Mouse (Mus musculus): Measurements from ENCODE around the gene Itpr1.
A peak's percentile ranks its signal among the peaks of the same experiment; 100 is the strongest.

Itpr1 gene

DNA sequence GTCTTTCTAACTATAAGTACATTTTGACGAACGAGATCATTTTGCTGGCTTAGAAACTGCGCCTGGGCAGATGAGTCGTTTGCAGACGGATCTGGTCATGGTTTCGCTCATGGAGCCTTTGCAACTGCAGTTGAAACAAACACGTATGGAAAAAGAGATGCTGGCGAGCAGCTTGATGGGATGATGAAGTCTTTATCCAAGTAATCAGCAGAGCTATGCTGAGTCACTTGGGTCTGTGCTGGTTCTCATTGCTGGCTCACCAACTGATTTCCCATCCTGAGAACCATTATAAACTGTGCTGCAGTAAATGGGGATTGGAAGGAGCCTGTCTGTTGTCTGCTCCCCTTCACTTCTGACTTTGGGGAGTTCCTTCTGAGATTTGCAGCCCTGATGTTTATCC, 31.7 kb downstream of the Itpr1 start:
- no peak for DNase-seq

DNA sequence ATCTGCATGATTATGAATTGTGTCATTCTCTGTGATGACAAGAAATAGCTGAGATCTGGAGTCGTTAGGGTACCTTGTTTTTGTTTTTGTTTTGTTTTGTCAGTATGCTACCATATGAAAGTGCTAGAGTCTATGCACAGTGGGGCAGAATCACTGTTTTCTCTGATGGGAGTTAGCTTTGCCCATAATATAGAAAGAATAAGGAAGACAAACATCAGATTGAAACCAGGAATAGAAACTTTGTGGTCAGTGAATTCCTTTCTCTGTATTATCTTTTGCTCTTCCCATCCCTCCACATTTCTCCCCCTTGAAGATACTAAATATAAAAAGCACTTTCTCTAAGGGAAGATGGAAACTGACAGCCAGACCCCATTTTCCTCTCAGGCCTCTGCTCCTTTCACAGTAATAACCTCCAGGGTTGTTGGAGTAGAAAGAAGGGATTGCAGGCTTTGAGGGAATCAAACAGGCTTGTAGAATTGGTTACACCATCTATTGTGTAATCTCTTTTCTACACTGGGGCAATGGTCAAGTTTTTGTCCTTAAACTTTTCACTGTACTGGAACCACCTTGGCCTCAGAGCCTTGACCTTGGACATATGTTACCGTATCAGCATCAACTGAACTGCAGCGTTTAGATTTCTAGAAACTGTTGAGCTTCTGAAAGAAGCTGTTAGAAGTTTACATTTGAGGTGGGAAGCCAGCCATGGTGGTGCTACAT, 33.6 kb downstream of the Itpr1 start:
- no peak for DNase-seq

DNA sequence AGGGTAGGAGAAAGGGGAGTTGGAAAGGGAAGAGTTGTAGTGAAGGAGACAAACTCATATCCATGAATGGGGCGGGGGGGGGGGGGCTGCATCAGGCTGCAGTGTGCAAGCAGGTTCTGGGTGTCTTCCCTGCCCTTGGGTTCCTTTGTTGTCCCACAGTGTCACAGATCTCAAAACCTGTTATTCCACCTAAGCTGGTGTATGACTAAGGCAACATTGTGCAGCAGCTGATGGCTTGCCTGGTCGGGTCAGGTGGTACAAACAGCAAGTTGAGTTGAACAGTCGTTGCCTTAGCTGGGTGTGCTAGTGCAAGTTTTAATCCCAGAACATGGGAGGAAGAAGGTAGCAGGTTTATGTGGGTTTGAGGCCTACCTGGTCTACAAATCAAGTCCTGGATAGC, 34.3 kb downstream of the Itpr1 start:
- no peak for DNase-seq

DNA sequence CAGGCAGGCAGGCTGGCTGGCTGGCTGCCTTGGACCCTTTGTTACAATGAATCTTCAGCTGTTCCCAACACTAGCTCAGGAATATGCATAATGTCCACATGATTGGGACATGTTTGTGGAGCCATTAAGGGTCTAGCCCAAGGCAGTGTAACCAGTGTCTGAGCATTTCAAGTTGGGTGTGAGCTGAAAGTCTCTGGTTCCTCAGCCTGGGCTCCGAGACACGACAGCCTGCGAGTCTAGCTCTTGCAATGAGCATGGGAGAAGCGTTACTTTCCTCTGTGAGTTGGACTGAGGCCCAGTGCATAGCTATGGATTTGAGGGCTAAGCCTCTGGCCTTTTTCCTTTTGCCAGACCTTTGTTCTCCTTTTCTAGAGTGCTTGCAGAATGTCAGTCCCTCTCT, 35.6 kb downstream of the Itpr1 start:
- peak; percentile 33 for DNase-seq

DNA sequence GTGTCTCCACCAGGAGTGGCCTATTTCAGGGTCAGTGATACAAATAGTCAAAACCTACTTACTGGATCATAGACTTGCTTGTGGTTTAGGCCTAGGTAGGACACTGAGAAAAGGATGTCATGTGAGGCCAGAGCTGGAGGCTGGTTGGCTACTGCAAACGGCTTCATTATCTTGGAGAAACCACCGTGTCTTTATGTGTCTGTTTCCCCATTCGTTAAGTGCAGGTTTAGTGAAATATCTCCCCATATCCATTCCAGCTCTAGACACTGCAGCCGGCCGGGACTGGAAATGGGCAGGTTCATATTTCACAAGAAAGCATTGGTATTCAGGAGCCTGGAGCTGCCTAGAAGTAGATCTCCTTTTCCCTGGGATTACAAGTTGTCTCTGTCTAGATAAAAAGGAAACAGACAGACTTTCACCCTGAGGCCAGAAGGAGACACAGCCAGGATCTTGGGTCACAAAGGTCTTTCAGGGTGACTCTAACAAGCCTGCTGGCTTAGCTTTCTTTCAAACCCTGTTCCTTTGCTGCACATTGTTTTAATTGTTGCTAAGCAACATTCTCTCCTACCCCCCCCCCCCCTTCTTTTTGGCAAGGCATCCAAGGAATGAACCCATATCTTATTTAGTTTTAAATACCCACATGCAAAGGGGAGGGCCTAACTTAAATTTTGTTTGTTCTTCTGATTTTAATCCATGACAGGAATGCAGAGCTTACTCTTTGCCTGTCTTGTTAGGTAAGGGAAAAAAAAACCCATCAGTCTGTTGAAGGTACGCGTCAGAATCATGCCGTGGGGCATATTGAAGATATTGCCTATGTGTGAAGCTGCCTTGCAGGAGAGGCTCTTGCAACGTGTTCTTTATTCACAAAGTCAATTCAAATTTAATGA, 36.4 kb downstream of the Itpr1 start:
- DNase-seq = no peak

DNA sequence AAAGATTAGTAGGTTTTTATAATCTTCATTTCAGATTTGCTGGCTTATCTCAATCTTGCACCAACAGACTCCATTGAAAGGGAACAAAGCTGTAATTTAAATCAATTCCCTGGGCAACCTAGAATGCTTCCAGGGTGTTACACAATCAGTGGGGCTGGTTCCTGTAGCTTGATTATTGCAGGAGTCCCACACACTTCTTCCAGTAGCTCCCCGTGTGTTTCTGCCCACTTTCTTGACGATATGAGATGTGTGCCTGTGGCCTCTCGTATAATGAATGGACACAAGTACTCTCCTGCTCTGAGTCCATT, 37.0 kb downstream of the Itpr1 start:
- no peak for DNase-seq

- no peak for DNase-seq
These were observed 37.5 kb downstream of the Itpr1 start for GRCm38 (mm10) chr6:108250416-108250815.

GRCm38 (mm10) chr6:108252565-108253360, 39.9 kb downstream of the Itpr1 start:
- peak; percentile 49 for DNase-seq

DNA sequence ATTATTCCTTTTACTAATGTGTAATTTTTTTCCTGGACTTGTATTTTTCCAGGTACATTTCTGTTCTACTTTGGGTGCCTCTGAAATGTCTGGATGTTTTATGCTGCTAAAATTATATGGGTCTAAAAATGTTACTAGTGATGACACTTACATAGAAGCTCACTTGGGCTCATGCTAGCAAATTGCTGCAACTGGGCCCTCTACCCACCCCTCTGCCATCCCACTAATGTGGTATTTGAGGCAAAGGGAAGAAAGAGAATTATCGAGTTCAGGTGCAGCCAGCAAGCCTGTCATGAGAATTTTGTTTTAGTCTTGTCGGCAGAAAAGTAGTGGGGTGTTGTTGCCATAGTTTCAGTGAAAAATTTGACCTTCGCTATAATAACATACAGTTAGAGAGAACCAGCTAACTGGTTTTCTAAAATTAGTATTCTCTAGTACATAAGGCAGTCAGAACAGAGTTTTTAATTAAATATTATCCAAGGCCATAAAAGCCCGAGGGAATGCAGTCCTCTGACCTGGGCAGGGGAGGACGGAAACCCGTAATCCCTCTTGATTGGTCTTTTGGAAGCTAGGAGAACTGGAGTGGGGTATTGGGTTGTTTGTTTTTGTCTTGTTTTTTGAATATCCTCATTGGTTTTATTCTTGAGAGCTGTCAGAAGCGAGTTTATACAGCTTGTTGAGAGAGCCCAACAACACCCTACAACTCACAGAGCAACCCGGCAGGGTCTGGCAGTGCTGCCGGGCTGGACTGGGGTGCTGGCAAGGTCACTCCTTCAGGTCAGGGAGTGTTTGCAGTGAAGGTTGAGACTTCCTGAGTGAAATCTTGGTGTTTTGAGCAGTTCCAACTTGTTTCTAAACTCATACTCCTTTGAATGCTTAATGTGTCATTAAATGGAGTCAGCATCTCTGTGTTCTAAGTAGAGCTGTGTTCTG, 41.5 kb downstream of the Itpr1 start:
- no peak for DNase-seq

DNA sequence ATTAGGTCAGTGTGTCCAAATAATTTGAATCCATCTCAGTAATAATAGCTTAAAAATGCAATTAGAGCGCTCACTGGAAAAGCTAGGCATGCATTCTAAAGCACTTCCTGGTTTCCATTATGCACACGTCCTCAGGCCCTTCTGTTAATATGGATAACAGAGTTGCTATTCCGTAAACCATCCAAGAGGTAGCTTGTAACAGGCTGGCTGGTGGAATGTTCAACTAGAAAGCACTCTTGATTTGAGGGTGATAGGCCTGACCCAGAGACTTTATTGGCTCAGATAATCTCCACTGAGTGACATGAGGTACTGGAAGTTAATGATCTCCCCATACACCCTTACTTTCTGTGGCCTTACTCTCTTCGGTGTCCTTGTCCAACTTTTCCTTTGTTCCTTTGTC, 43.0 kb downstream of the Itpr1 start:
- no peak for DNase-seq

- no peak for DNase-seq
These were observed 44.3 kb downstream of the Itpr1 start for GRCm38 (mm10) chr6:108257225-108257624.

DNA sequence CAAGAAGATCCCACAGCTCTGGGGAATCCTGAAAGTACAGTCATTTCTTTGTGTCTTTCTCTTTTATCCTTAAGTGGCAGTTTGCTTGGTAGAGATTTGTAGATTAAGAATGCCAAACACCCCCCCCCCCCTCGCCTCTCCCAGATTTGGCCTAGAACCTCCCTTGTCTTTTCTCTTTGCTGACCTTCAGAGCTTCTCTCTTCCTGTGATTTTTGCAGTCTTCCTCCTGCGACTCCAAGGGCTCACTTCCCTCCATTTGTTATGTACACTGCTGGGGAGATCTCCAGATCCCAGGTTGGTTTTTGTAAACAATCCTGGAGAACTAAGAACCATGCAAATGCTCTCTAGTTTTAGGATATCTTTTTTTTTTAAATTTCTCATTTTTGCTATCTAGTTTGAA, 45.7 kb downstream of the Itpr1 start:
- no peak for DNase-seq

GRCm38 (mm10) chr6:108259671-108260070, 46.8 kb downstream of the Itpr1 start:
- no peak for DNase-seq

GRCm38 (mm10) chr6:108261506-108261905, 48.6 kb downstream of the Itpr1 start:
- no peak for DNase-seq

DNA sequence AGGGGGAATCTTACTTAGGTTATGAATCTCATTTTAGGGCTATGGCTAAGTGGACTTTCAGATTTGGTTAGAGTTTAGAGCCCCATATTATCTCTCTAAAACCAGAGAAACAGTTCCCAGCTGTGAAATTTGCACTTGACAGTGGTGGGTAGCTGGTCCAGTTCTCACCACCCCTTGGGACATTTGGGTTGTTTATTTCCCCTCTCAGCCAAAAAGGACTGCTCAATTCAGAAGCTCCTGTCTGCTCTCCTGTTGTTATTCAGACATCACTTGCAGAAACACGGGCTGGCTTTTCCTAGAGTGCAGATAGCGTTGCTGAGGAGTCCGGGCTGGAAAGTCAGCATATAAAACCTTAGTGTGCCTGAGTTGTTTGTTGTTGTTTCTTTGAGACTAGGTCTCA, 51.3 kb downstream of the Itpr1 start:
- DNase-seq = no peak

GRCm38 (mm10) chr6:108273451-108273850, 60.6 kb downstream of the Itpr1 start:
- DNase-seq = no peak

DNA sequence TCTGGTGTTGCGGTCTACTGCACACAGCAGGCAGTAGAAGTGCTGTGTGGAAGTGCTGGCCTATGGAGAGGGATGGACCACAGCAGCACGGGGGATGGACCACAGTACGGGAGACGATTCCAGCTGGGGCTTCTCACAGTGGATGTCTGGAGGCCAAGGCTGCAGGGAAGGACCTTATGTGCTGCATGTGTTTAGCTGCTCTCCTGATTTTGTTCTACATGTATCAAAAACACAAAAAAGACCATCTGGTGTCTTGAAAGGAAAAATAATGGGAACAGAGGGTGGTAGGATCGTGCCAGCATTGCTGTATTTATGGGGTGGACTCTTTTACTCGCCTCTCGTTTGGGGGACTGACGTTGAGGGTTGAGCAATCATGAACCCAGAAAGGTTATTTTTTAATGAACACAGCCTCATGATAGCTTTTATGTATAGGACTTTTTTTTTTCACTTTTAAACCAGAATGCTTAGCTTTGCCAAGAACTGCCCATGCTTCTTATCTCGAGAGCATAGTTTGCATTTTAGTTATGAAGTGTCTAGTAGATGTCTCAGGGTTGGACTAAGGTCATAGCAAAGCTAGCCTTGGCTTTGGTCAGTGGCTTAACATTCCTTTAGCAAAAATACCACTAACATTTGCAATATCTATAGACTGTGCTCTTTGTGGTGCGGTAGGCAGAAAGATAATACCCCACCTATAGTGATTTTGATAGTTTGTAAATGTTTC, 61.6 kb downstream of the Itpr1 start:
- peak; percentile 39 for DNase-seq

- DNase-seq = peak; percentile 62
These were observed 64.1 kb downstream of the Itpr1 start for GRCm38 (mm10) chr6:108276880-108277507.

- DNase-seq = no peak
These were observed 64.9 kb downstream of the Itpr1 start for GRCm38 (mm10) chr6:108277622-108278396.

DNA sequence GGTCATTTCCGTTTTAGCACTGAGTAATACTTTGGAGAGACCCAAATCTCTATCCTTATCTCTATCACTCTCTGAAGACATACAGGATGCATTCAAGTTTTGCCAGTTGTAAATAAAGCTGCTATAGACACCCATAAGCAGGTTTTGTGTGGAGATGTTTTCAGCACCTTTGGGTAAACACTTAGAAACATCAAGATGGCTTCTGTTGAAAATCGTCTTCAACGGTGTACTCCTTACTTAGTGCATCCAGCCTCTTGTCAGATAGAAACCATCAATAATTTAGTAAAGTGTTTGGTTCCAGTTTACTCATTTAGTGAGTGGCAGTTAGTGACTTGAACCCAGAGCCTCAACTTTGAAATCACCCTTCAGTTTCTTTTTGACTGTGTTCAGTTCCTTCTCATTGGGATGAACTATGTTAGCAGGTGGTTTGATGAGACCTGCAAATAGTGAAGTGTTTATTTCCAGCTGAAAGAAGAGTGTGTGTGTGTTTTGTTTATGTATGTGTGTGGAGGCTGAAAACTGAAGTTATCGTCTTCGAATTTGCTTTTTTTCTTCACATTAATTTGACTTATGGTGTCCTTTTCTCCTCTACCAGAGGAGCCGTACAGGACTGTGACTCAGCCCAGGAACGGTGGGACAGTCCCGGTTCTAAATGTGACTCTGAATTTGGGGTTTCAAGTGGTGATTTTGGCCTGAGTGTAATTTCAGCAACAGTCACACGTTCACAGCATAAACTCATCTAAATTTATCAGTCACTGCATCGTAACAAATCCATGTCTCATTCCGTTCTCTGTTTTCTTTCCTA, 66.1 kb downstream of the Itpr1 start:
- DNase-seq = no peak
